ENCODE assay signal across 16 mouse cellular contexts in genomic region chr9:23917345-23917744, GRCm38 (mm10).
DNase-seq lines count a peak whose midpoint lies in the region; ATAC-seq and TF ChIP-seq lines count a peak whose summit lies in the region.
"Had no signal": no experiment of that assay in that cellular context is flagged by ENCODE, and none has a peak within 500 bp of the region (broad histone marks: within the 10 kb centered on the region; RNA-seq: fewer than 3 reads in every experiment).

No protein-coding gene starts in this region.

- DNase-seq in embryonic facial prominence, embryonic 14.5 days (ENCODE audit: low spot score): peak; percentile 5
- DNase-seq in embryonic facial prominence, embryonic 10.5 days (ENCODE audit: low spot score): no peak
- no peak for DNase-seq in left cerebral cortex, adult 2 months (ENCODE audit: extremely low spot score in 1 of 2, low spot score in 2 of 2)
- no peak for DNase-seq in left cerebral cortex, postnatal 14 days (ENCODE audit: low spot score in 2 of 2)
- no peak for DNase-seq in right cerebral cortex, postnatal 14 days
- DNase-seq: adrenal gland, adult 2 months; adrenal gland, postnatal 10 days; adrenal gland, postnatal 25 days; cerebellum, adult 11-12 months; cerebellum, adult 8-10 months; cerebellum, adult 9-11 months; cerebellum, postnatal 25 days; forebrain, postnatal 0 days had no signal

- H3K4me2 ChIP-seq in embryonic facial prominence, embryonic 14.5 days (ENCODE audit: low read depth, low read length): no peak overlapping the region
- H3K4me2 ChIP-seq: embryonic facial prominence, embryonic 13.5 days; forebrain, embryonic 13.5 days; forebrain, embryonic 15.5 days had no signal

- no peaks in the 10 kb centered on the region for H3K27me3 ChIP-seq in embryonic facial prominence, embryonic 14.5 days (replicated peaks; ENCODE audit: control insufficient read depth, insufficient read depth, low read length)
- no peaks in the 10 kb centered on the region for H3K27me3 ChIP-seq in embryonic facial prominence, embryonic 10.5 days (replicated peaks; ENCODE audit: low read depth, poor library complexity, severe bottlenecking)
- H3K27me3 ChIP-seq: embryonic facial prominence, embryonic 13.5 days; forebrain, embryonic 13.5 days; forebrain, embryonic 15.5 days had no signal

- no peaks in the 10 kb centered on the region for H3K4me1 ChIP-seq in embryonic facial prominence, embryonic 14.5 days (ENCODE audit: control insufficient read depth, insufficient read depth, low read length)
- H3K4me1 ChIP-seq in embryonic facial prominence, embryonic 10.5 days: no peaks in the 10 kb centered on the region
- H3K4me1 ChIP-seq: embryonic facial prominence, embryonic 13.5 days had no signal

- ATAC-seq in embryonic facial prominence, embryonic 14.5 days (ENCODE audit: low read depth): no peak
- ATAC-seq: forebrain, embryonic 13.5 days; forebrain, embryonic 15.5 days; forebrain, postnatal 0 days had no signal

- H3K27ac ChIP-seq in embryonic facial prominence, embryonic 14.5 days (replicated peaks; ENCODE audit: low read depth, low read length): no peak overlapping the region
- no peak overlapping the region for H3K27ac ChIP-seq in embryonic facial prominence, embryonic 10.5 days (replicated peaks)
- 0 out of 2 replicates have a peak overlapping the region, but pooled peaks have one; percentile 36 for H3K27ac ChIP-seq in left cerebral cortex, adult 2 months
- H3K27ac ChIP-seq: embryonic facial prominence, embryonic 13.5 days; forebrain, embryonic 13.5 days; forebrain, embryonic 15.5 days had no signal

- 81% methylated on average over 5 of the region's 5 CpGs for WGBS in embryonic facial prominence, embryonic 14.5 days
- WGBS in embryonic facial prominence, embryonic 10.5 days: 94% methylated on average over 5 of the region's 5 CpGs

- H3K4me3 ChIP-seq in embryonic facial prominence, embryonic 14.5 days (ENCODE audit: low read depth, low read length): no peak overlapping the region
- H3K4me3 ChIP-seq in embryonic facial prominence, embryonic 10.5 days: no peak overlapping the region
- H3K4me3 ChIP-seq in left cerebral cortex, adult 2 months: no peak overlapping the region
- H3K4me3 ChIP-seq: embryonic facial prominence, embryonic 13.5 days; forebrain, embryonic 13.5 days; forebrain, embryonic 15.5 days had no signal

- no peaks in the 10 kb centered on the region for H3K9me3 ChIP-seq in embryonic facial prominence, embryonic 14.5 days (ENCODE audit: control insufficient read depth, low read length)
- no peaks in the 10 kb centered on the region for H3K9me3 ChIP-seq in embryonic facial prominence, embryonic 10.5 days
- H3K9me3 ChIP-seq: embryonic facial prominence, embryonic 13.5 days; forebrain, embryonic 13.5 days; forebrain, embryonic 15.5 days had no signal

- intact Hi-C loops in left cerebral cortex, adult 2 months (cut with DNase I): no loop called here
- intact Hi-C loops in left cerebral cortex, postnatal 14 days (cut with DNase I): no loop called here

- TF ChIP-seq CTCF in left cerebral cortex, adult 2 months (IDR thresholded peaks at IDR 0.05): no peak

- H3K36me3 ChIP-seq in embryonic facial prominence, embryonic 14.5 days (ENCODE audit: control insufficient read depth, insufficient read depth, low read length): no peaks in the 10 kb centered on the region
- H3K36me3 ChIP-seq in embryonic facial prominence, embryonic 10.5 days (replicated peaks): no peaks in the 10 kb centered on the region
- H3K36me3 ChIP-seq: embryonic facial prominence, embryonic 13.5 days; forebrain, embryonic 15.5 days had no signal

- H3K9ac ChIP-seq in embryonic facial prominence, embryonic 14.5 days (ENCODE audit: low read depth, low read length): no peak overlapping the region
- H3K9ac ChIP-seq: embryonic facial prominence, embryonic 13.5 days; forebrain, embryonic 13.5 days; forebrain, embryonic 15.5 days; forebrain, postnatal 0 days had no signal
